Comparison of ENCODE assay signal across 7 mouse cellular contexts in genomic region chr16:97170513-97171081, GRCm38 (mm10). TPM values are rescaled to one million over a fixed set of nuclear protein-coding genes. Genes with fewer than 3 reads are reported as not detected.
DNase-seq lines count a peak whose midpoint lies in the region; ATAC-seq lines count a peak whose summit lies in the region.

Gene Dscam, minus strand, starts transcription at chr16:97170752.

- no peaks in the 10 kb centered on the region for H3K9me3 ChIP-seq in liver, embryonic 11.5 days (ENCODE audit: control insufficient read depth, low read length)
- H3K9me3 ChIP-seq in hindbrain, embryonic 10.5 days: no peaks in the 10 kb centered on the region
- no peaks in the 10 kb centered on the region for H3K9me3 ChIP-seq in limb, embryonic 15.5 days

- peak within 1 kb of the TSS; percentile 63 for H3K4me2 ChIP-seq in liver, embryonic 11.5 days
- peak within 1 kb of the TSS; percentile 94 for H3K4me2 ChIP-seq in limb, embryonic 15.5 days

- H3K9ac ChIP-seq in liver, embryonic 11.5 days (ENCODE audit: low read depth, low read length): no peak within 1 kb of the TSS
- H3K9ac ChIP-seq in limb, embryonic 15.5 days: 0 out of 2 replicates have a peak within 1 kb of the TSS, but pooled peaks have one; percentile 23

- no peak for ATAC-seq in liver, embryonic 11.5 days (replicated peaks; ENCODE audit: low FRiP score)
- ATAC-seq in limb, embryonic 15.5 days (ENCODE audit: insufficient number of reproducible peaks, low FRiP score, low TSS enrichment, low read depth): 0 out of 2 replicates have a peak, but pooled peaks have one; percentile 49

- no peaks in the 10 kb centered on the region for H3K36me3 ChIP-seq in liver, embryonic 11.5 days (ENCODE audit: control insufficient read depth, insufficient read depth, low read length)
- no peaks in the 10 kb centered on the region for H3K36me3 ChIP-seq in hindbrain, embryonic 10.5 days
- no peaks in the 10 kb centered on the region for H3K36me3 ChIP-seq in limb, embryonic 15.5 days

- WGBS in liver, embryonic 11.5 days: under 1% methylated on average over 53 of the region's 60 CpGs
- WGBS in hindbrain, embryonic 10.5 days: 3% methylated on average over 60 of the region's 60 CpGs
- WGBS in limb, embryonic 15.5 days: under 1% methylated on average over 59 of the region's 60 CpGs

- peaks cover 61% of the 10 kb centered on the region for H3K27me3 ChIP-seq in liver, embryonic 11.5 days (replicated peaks; ENCODE audit: control insufficient read depth, insufficient read depth, low read length)
- H3K27me3 ChIP-seq in hindbrain, embryonic 10.5 days (ENCODE audit: insufficient read depth, poor library complexity, severe bottlenecking): peaks cover 79% of the 10 kb centered on the region
- H3K27me3 ChIP-seq in limb, embryonic 15.5 days: peaks cover 75% of the 10 kb centered on the region

- peak; percentile 43 for DNase-seq in liver, embryonic 11.5 days (ENCODE audit: low spot score)
- no peak for DNase-seq in liver
- DNase-seq in embryo, embryonic 9.5 days (ENCODE audit: extremely low spot score): peak; percentile 65
- DNase-seq in hindbrain, embryonic 10.5 days (ENCODE audit: low spot score): peak; percentile 67
- DNase-seq in right cerebral cortex, postnatal 4 days: peak; percentile 64
- DNase-seq in spleen, postnatal 14 days (ENCODE audit: low spot score in 2 of 2): no peak

- H3K4me1 ChIP-seq in liver, embryonic 11.5 days (replicated peaks; ENCODE audit: control insufficient read depth, insufficient read depth, low read length): no peaks in the 10 kb centered on the region
- peaks cover 16% of the 10 kb centered on the region for H3K4me1 ChIP-seq in hindbrain, embryonic 10.5 days (replicated peaks)
- peaks cover 16% of the 10 kb centered on the region for H3K4me1 ChIP-seq in limb, embryonic 15.5 days

- no peak within 1 kb of the TSS for H3K27ac ChIP-seq in liver, embryonic 11.5 days (ENCODE audit: low read depth, low read length)
- peak within 1 kb of the TSS; percentile 82 for H3K27ac ChIP-seq in hindbrain, embryonic 10.5 days
- H3K27ac ChIP-seq in limb, embryonic 15.5 days: no peak within 1 kb of the TSS

- H3K4me3 ChIP-seq in liver, embryonic 11.5 days (ENCODE audit: low read depth, low read length): peak within 1 kb of the TSS; percentile 53
- peak within 1 kb of the TSS; percentile 66 for H3K4me3 ChIP-seq in hindbrain, embryonic 10.5 days
- H3K4me3 ChIP-seq in limb, embryonic 15.5 days: peak within 1 kb of the TSS; percentile 49

RNA-seq across cellular contexts. Expression of gene Dscam, which starts in this region (rescaled TPM):
- polyA plus RNA-seq in liver, embryonic 11.5 days (2014; fragmentation: Nextera tagmentation; extraction: Ambion mirVana): 0.04 TPM in 2 replicates
- 0.30 and 1.2 TPM in 2 replicates for polyA plus RNA-seq in hindbrain, embryonic 10.5 days (2016; fragmentation: Nextera tagmentation; extraction: Ambion mirVana)
- 0.06 and 0.08 TPM in 2 replicates for polyA plus RNA-seq in limb, embryonic 15.5 days (2015; fragmentation: Nextera tagmentation; extraction: Ambion mirVana)

Comparison
In these comparisons a context has a peak if more than half of its experiments do, and no peak if none do; other contexts are left out.
1. Peak in DNase-seq, H3K4me3 ChIP-seq and H3K4me2 ChIP-seq in liver, embryonic 11.5 days; RNA of the gene not detected or under 1 TPM.
2. Peak in ATAC-seq, H3K4me3 ChIP-seq, H3K9ac ChIP-seq and H3K4me2 ChIP-seq in limb, embryonic 15.5 days; RNA of the gene not detected or under 1 TPM.
3. DNase-seq: peak in embryo, embryonic 9.5 days (single experiment), hindbrain, embryonic 10.5 days (single experiment) and right cerebral cortex, postnatal 4 days (single experiment); none in liver (single experiment) and spleen, postnatal 14 days (0 of 2).
4. Peak in every context shown above with its lines, with median percentiles within 50 percentile points of each other: H3K4me3 ChIP-seq.